In the genomic region with DNA sequence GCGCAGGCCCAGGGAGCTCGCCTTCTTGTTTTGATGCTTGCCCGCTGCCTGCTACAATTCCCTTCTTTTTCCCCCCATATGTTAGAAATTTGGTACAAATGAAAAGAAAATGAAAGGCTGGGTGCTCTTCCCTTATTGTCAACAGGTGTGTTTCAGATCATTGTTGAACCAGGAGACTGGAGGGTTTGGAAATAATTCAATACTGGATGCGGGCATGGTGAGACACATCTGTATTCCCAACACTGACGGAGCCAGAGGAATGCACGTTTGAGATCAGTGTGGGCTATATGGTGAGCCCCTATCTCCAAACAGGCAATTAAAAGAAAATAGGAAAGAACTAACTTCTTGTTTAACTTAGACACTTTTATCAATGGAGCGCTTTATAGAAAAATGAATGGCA, we compare ENCODE assay signal across 16 mouse cellular contexts.
A peak's percentile ranks its signal among the peaks of the same experiment; 100 is the strongest.
DNase-seq lines count a peak whose midpoint lies in the region; ATAC-seq lines count a peak whose summit lies in the region.
"Had no signal": no experiment of that assay in that cellular context is flagged by ENCODE, and none has a peak within 500 bp of the region (broad histone marks: within the 10 kb centered on the region; RNA-seq: fewer than 3 reads in every experiment).

No protein-coding gene starts in this region.

- H3K27ac ChIP-seq in heart, embryonic 10.5 days, result no peak overlapping the region
- no peak overlapping the region for H3K27ac ChIP-seq in heart, embryonic 11.5 days (ENCODE audit: low read depth, low read length)
- H3K27ac ChIP-seq in midbrain, embryonic 11.5 days (ENCODE audit: low read depth, low read length), result no peak overlapping the region
- H3K27ac ChIP-seq in midbrain, embryonic 14.5 days (replicated peaks; ENCODE audit: low read depth, low read length), result no peak overlapping the region
- H3K27ac ChIP-seq in embryonic facial prominence, embryonic 13.5 days, result peak overlapping the region; percentile 57
- H3K27ac ChIP-seq: forebrain, embryonic 13.5 days; hindbrain, embryonic 14.5 days had no signal

- H3K9ac ChIP-seq in heart, embryonic 11.5 days (ENCODE audit: low read depth, low read length), result no peak overlapping the region
- H3K9ac ChIP-seq in midbrain, embryonic 11.5 days (ENCODE audit: low read length), result no peak overlapping the region
- H3K9ac ChIP-seq in midbrain, embryonic 14.5 days (replicated peaks; ENCODE audit: low read length), result no peak overlapping the region
- H3K9ac ChIP-seq in embryonic facial prominence, embryonic 13.5 days, result no peak overlapping the region
- H3K9ac ChIP-seq: forebrain, embryonic 13.5 days; hindbrain, embryonic 14.5 days had no signal

- no peak for ATAC-seq in heart, embryonic 11.5 days (replicated peaks; ENCODE audit: insufficient number of reproducible peaks, low FRiP score, low TSS enrichment)
- ATAC-seq in midbrain, embryonic 11.5 days (ENCODE audit: low FRiP score), result no peak
- ATAC-seq in midbrain, embryonic 14.5 days (ENCODE audit: low FRiP score, low TSS enrichment), result no peak
- ATAC-seq in embryonic facial prominence, embryonic 13.5 days (ENCODE audit: insufficient number of reproducible peaks, insufficient read depth, low FRiP score, low TSS enrichment, low read depth), result no peak
- ATAC-seq: forebrain, embryonic 13.5 days; intestine, embryonic 16.5 days had no signal

- H3K4me2 ChIP-seq in heart, embryonic 11.5 days, result no peak overlapping the region
- no peak overlapping the region for H3K4me2 ChIP-seq in midbrain, embryonic 11.5 days
- no peak overlapping the region for H3K4me2 ChIP-seq in midbrain, embryonic 14.5 days (ENCODE audit: low read length)
- no peak overlapping the region for H3K4me2 ChIP-seq in embryonic facial prominence, embryonic 13.5 days
- H3K4me2 ChIP-seq: forebrain, embryonic 13.5 days; hindbrain, embryonic 14.5 days had no signal

- no peaks in the 10 kb centered on the region for H3K36me3 ChIP-seq in heart, embryonic 10.5 days
- H3K36me3 ChIP-seq in heart, embryonic 11.5 days (ENCODE audit: control insufficient read depth, insufficient read depth, low read length), result no peaks in the 10 kb centered on the region
- H3K36me3 ChIP-seq in midbrain, embryonic 11.5 days (ENCODE audit: control insufficient read depth, insufficient read depth, low read length), result no peaks in the 10 kb centered on the region
- H3K36me3 ChIP-seq in midbrain, embryonic 14.5 days (ENCODE audit: control insufficient read depth, insufficient read depth, low read length), result no peaks in the 10 kb centered on the region
- H3K36me3 ChIP-seq in embryonic facial prominence, embryonic 13.5 days, result no peaks in the 10 kb centered on the region

- DNase-seq in heart, embryonic 10.5 days (ENCODE audit: low spot score), result peak; percentile 46
- DNase-seq in midbrain, embryonic 11.5 days (ENCODE audit: low spot score, missing footprints), result peak; percentile 80
- DNase-seq in midbrain, embryonic 14.5 days, result no peak
- no peak for DNase-seq in spleen, postnatal 4 days (ENCODE audit: low spot score in 2 of 2)
- no peak for DNase-seq in ovary, adult 18-20 months (ENCODE audit: low spot score)
- DNase-seq: adrenal gland, adult 2 months; adrenal gland, postnatal 25 days; cerebellum, adult 2 months; cerebellum, postnatal 10 days; gastrocnemius, postnatal 36 days; heart, postnatal 10 days had no signal

- 85% methylated on average over 7 of the region's 7 CpGs for WGBS in heart, embryonic 10.5 days
- 80% methylated on average over 7 of the region's 7 CpGs for WGBS in heart, embryonic 11.5 days (ENCODE audit: insufficient replicate concordance)
- WGBS in midbrain, embryonic 11.5 days, result 86% methylated on average over 7 of the region's 7 CpGs
- WGBS in midbrain, embryonic 14.5 days, result 90% methylated on average over 7 of the region's 7 CpGs
- 41% methylated on average over 7 of the region's 7 CpGs for WGBS in embryonic facial prominence, embryonic 13.5 days

- peaks cover 2% of the 10 kb centered on the region; the same call in 1 of the 2 replicates for H3K4me1 ChIP-seq in heart, embryonic 10.5 days
- no peaks in the 10 kb centered on the region for H3K4me1 ChIP-seq in heart, embryonic 11.5 days (ENCODE audit: control insufficient read depth, insufficient read depth, low read length)
- peaks cover 6% of the 10 kb centered on the region; the same call in 1 of the 2 replicates for H3K4me1 ChIP-seq in midbrain, embryonic 11.5 days (ENCODE audit: control insufficient read depth, insufficient read depth, low read length)
- peaks cover 7% of the 10 kb centered on the region for H3K4me1 ChIP-seq in midbrain, embryonic 14.5 days (ENCODE audit: control insufficient read depth, insufficient read depth, low read length)
- peaks cover 35% of the 10 kb centered on the region for H3K4me1 ChIP-seq in embryonic facial prominence, embryonic 13.5 days

- H3K27me3 ChIP-seq in heart, embryonic 10.5 days (ENCODE audit: insufficient read depth, poor library complexity, severe bottlenecking), result 0 out of 2 replicates have a peak, but pooled peaks cover 3% of the 10 kb centered on the region
- no peaks in the 10 kb centered on the region for H3K27me3 ChIP-seq in heart, embryonic 11.5 days (ENCODE audit: control insufficient read depth, insufficient read depth, low read length)
- H3K27me3 ChIP-seq in midbrain, embryonic 11.5 days (ENCODE audit: control insufficient read depth, insufficient read depth, low read length), result no peaks in the 10 kb centered on the region
- H3K27me3 ChIP-seq in midbrain, embryonic 14.5 days (ENCODE audit: control insufficient read depth, insufficient read depth, low read length), result no peaks in the 10 kb centered on the region
- H3K27me3 ChIP-seq in embryonic facial prominence, embryonic 13.5 days, result no peaks in the 10 kb centered on the region
- H3K27me3 ChIP-seq: forebrain, embryonic 13.5 days had no signal

- no peaks in the 10 kb centered on the region for H3K9me3 ChIP-seq in heart, embryonic 10.5 days
- no peaks in the 10 kb centered on the region for H3K9me3 ChIP-seq in heart, embryonic 11.5 days (replicated peaks; ENCODE audit: control insufficient read depth, low read length)
- no peaks in the 10 kb centered on the region for H3K9me3 ChIP-seq in midbrain, embryonic 11.5 days (ENCODE audit: control insufficient read depth, low read length)
- no peaks in the 10 kb centered on the region for H3K9me3 ChIP-seq in midbrain, embryonic 14.5 days (ENCODE audit: control insufficient read depth, low read length)
- H3K9me3 ChIP-seq in embryonic facial prominence, embryonic 13.5 days, result no peaks in the 10 kb centered on the region
- H3K9me3 ChIP-seq: forebrain, embryonic 13.5 days had no signal

- H3K4me3 ChIP-seq in heart, embryonic 10.5 days, result no peak overlapping the region
- H3K4me3 ChIP-seq in heart, embryonic 11.5 days (ENCODE audit: low read depth, low read length), result no peak overlapping the region
- H3K4me3 ChIP-seq in midbrain, embryonic 11.5 days (ENCODE audit: low read depth, low read length), result no peak overlapping the region
- no peak overlapping the region for H3K4me3 ChIP-seq in midbrain, embryonic 14.5 days (replicated peaks; ENCODE audit: low read depth, low read length)
- no peak overlapping the region for H3K4me3 ChIP-seq in embryonic facial prominence, embryonic 13.5 days
- H3K4me3 ChIP-seq: forebrain, embryonic 13.5 days had no signal

Comparison
In these comparisons a context has a peak if more than half of its experiments do, and no peak if none do; other contexts are left out.
1. DNase-seq: peak in heart, embryonic 10.5 days (single experiment) and midbrain, embryonic 11.5 days (single experiment); none in midbrain, embryonic 14.5 days (single experiment), spleen, postnatal 4 days (0 of 2) and ovary, adult 18-20 months (single experiment).